Mouse (Mus musculus) CD4-positive, CD25-positive, alpha-beta regulatory T cell, adult 2 months (primary cell): ENCODE data around the gene Lingo1.
A peak's percentile ranks its signal among the peaks of the same experiment; 100 is the strongest.

ENCODE experiments used
- DNase-seq: peaks from one replicate; pipeline ENCODE4 v3.0.0-alpha.2; 2012; ENCODE audit warnings: low read depth, low spot score

The Lingo1 gene

GRCm38 (mm10) chr9:56635498-56636121 lies 160.7 kb downstream of the Lingo1 start:
- peak; percentile 27 for DNase-seq

DNA sequence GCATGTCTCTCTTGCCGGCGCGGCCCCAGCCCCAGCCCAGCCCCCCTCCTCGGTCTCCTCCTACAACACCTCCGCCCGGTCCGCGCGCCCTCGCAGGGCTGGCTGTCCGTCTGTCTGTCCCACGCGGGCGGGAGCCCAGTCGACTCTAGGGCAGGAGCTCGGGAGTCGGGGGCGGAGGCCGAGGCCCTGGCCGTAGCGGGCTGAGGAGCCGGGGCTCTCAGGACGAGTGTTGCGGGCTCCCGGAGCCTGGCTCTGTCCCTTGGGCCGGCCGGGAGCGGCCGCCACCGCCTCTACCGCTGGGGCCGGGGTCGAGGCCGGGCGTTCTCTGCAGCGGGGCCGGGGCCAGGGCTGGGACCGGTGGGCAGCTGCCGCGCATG lies 161.2 kb downstream of the Lingo1 start:
- DNase-seq: no peak

GRCm38 (mm10) chr9:56634406-56635120 lies 161.7 kb downstream of the Lingo1 start:
- DNase-seq: peak; percentile 11

DNA sequence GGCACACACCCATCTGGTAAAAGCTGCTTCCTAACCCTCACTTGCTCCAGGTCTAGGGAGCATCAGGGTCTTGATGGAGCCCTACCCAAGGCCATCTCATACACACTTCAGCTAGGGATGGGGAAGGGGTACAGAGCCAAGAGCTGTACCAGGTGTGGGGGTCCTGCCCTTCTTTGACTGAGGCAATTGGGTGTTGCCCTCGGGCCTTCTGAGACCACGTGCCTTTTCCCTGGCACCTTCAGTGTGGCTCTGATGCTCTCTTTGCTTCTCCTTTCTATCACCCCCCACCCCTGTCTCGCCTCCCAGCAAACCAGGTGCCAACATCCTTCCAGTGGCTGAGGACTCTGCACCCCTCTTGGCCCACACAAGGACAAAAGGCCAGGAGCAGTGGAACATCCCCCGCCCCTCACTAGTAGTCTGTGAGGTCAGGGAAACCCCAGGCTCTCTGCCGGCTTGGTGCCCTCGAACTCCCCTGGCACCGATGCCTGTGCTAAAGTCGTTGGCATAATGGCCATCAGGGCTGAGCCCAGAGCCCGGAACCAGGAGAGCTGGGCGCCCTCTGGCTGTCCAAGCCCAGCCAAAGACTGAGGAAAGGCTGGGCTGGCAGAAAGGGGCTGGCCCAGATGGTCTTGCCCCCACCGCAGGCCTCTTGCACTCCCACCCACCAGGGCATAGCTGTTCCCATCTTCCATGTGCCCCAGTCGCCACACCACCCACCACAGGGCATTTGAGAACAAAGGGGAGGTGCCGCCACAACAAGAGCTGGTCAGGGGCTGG lies 162.6 kb downstream of the Lingo1 start:
- no peak for DNase-seq

GRCm38 (mm10) chr9:56630945-56631344 lies 165.3 kb downstream of the Lingo1 start:
- no peak for DNase-seq

DNA sequence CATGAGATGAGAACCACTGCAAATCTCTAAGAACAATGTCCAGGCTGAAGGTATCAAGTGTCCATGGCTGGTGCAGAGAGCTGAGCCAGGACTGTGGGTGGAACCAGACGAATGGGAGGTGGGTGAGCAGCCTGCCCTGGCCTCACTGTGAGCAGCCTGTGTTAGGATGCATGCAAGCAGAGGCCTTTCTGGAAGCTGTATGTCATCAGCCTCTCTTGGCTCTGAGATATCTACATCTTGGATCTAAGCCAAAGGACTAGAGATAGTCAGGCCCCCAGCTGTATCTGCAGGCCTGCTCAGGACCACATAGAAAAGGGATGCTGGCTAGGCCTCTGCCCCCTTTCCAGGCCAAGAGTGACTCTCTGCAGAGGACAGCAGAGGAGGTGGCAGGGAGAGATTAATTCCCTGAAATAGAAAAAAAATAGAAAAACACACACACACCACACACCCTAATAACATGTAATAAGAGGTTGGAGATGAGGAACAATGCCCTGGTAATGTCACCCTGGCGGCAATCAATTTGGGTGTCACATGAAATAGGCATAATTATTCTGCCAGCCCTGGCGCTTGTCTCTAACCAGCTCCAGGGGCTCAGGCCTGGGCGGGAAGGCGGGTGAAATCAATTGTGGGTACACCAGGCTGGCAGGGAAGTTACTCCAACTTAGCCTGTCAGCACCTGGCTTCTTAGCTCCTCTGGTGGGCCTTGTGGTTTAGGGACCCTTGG lies 166.4 kb downstream of the Lingo1 start:
- DNase-seq: no peak

GRCm38 (mm10) chr9:56627295-56627694 lies 169.0 kb downstream of the Lingo1 start:
- DNase-seq: no peak

- DNase-seq: no peak
Observed at GRCm38 (mm10) chr9:56624923-56625322, 171.3 kb downstream of the Lingo1 start.

GRCm38 (mm10) chr9:56623361-56623760 lies 172.9 kb downstream of the Lingo1 start:
- no peak for DNase-seq

DNA sequence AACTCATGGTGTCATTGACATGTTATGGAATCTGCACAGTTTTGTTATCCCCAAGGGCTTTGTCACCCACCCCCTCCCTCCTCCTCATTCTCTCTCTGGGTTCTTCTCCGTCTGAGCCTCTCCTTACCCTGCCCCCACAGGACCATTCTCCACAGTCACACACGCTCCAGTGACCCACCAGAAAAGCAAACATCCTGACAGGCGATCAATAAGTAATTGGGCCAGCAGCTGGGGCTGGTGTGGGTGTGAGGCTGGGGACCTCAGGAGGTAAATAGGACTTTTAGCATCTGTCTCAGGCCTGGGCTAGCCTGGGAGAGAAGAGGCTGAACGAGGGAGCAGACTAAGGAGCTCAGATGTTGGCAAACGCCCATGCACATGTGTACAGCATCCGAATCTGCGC lies 173.5 kb downstream of the Lingo1 start:
- no peak for DNase-seq

DNA sequence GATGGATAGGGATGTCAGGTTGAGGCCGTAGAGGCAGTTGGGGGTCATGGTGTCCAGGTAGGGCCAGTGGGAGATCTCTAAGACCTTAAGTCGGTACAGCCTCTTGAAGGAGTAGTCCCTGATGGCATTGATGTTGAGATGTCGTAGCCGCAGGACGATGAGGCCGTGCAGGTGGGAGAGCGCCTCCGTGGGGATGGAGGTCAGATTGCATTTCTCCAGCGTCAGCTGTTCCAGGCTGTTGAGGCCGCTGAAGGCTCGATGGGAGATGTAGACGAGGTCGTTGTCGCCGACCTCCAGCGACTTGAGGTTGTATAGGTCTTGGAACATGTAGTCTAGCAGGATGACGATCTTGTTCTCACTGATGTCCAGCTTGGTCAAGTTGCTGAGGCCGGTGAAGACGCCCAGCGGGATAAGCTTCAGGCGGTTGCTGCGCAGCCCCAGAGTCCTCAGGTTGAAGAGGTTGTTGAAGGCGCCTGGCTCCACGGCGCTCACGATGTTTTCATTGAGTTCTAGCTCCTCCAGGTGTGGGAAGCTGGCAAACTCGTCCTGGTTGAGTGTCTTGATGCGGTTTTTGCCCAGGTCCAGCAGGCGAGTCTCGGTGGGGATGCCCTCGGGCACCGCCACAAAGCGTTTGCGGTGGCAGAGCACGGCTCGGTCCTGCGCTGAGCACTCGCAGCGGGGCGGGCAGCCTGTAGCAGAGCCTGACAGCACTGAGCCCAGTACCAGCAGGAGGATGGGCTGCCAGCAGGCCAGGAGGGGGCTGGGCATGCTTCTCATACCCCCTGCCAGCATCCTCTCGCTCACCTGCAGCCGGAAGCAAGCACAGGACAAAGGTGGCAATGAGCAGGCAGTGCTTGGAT lies 175.5 kb downstream of the Lingo1 start:
- DNase-seq: no peak

GRCm38 (mm10) chr9:56619715-56620114 lies 176.6 kb downstream of the Lingo1 start:
- no peak for DNase-seq

GRCm38 (mm10) chr9:56618660-56619059 lies 177.6 kb downstream of the Lingo1 start:
- no peak for DNase-seq

DNA sequence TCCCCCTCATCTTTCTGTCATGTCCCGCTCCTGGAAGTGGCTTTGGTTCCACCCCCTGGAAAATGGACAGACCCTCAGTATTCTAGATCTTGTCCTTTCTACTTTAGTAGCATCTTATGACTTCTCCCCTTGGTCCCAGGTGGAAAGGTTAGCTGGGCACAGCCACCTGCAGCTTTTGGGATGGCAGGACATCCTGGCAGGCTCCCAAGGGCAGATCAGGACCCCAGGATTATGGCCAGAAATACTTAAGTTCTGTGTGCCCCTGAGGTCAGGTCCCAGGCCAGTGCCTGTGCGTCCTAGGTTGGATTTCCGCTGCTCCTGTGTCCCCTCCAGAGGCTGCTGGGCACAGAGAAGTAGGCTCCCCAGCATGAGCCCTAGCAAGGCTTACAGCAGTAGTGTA lies 180.2 kb downstream of the Lingo1 start:
- DNase-seq: no peak

GRCm38 (mm10) chr9:56612798-56613183 lies 183.5 kb downstream of the Lingo1 start:
- DNase-seq: no peak

DNA sequence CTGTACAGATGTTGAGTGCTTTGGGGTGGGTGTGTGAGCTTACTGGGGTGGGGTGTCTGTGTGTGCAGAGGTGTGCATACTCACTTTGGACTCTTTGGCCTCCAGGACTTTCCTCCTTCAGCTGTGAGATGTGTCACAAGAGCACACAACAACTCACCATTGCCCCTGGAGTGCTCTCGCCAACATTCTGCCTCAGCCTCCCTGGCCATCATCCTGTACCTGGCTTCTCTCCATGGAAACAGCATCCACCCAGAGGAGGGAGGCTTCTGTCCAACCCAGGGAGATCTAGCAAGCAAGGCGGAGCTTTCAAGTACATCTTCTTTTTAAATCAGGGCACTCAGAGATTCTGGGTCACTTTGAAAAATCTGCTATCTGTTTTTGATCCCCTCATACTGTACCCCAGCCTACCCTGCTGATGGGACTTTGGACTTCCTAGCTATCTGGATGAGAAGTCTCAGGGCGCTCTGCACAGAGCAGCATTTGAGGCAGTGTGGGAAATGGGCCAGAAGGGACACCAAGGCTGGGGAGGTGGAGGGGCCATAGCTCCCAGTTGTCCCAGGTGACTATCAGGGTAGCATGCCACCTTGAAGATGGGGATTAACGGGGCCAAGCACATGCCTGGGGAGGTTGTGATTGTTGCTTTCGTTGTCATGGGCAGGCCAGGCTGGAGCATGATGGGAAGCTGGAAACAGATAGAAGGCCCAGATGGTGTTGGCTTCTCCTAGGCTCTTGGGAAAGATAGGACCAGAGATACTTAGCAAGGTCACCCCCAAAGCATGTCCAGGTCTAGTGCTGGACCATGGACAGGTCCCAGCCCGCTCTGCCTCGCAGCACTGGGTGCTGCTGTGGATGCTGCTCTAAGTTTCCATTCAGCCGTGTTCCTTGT lies 184.1 kb downstream of the Lingo1 start:
- no peak for DNase-seq

DNA sequence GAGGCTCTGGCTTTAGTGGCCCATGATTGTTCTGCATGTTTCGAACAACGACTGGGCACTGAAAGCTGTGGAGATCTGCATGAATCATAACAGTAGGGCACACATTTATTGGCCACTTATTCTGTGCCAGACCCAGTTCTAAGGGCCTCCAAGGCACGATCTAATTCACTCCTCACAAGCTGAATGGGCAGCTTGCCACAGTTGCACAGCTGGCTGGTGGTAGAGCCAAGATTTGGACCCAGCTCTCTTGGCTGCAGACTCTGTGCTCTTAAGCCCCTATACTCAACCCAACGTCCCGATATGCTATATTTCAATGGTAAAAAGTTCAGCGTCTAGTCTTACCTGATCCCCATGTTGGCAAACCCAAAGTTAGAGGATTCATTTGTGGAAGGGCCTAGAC lies 185.3 kb downstream of the Lingo1 start:
- DNase-seq: no peak

GRCm38 (mm10) chr9:56610466-56610865 lies 185.8 kb downstream of the Lingo1 start:
- no peak for DNase-seq

DNA sequence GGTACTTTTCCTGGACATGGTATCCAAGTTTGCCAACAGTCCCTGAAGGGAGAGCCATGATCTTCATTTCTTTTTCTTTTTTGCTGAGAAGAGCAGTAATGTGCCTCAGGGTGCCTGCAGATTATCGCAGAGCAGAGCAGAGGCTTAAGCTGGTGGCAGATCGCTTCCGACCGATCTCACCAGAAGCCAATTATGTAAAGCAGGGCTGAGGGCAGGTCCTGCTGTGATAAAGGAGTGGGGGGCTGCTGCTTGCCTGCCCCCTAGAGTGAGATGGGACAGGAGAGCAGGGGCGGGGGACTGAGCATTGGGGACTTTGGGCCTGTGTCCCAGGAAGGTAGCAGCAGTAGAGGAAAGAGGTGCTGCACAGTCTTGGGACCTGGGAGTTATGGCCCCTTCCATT lies 186.8 kb downstream of the Lingo1 start:
- DNase-seq: no peak

- no peak for DNase-seq
Observed at GRCm38 (mm10) chr9:56608691-56609351, 187.4 kb downstream of the Lingo1 start.
